In the genomic region with DNA sequence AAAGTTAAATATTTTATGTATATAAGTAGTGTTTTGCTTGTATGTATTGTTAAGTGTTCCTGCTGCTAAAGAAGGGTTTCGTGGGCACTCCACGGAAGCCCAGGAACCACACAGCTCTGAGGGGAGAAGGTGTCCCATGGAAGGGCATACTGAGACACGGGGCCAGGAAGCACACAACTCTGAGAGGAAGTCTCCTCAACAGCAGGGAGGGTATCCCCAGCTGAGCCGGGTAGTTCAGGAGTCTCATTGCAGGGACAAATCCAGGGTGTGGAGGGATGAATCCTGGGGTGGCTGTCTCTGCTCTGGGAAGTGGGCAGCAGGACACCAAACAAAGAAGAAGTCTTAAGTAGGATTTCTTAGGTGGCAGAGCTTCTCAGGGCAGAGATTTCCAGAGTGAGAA, we compare ENCODE assay signal across 8 mouse cellular contexts. TPM values are rescaled to one million over a fixed set of nuclear protein-coding genes. Genes with fewer than 3 reads are reported as not detected.
DNase-seq lines count a peak whose midpoint lies in the region; ATAC-seq and TF ChIP-seq lines count a peak whose summit lies in the region.

No protein-coding gene starts in this region.

- H3K4me1 ChIP-seq in brown adipose tissue, adult 24 weeks (ENCODE audit: control insufficient read depth, insufficient read depth, insufficient read length, low read length), result peaks cover 19% of the 10 kb centered on the region
- H3K4me1 ChIP-seq in hindbrain, embryonic 13.5 days (replicated peaks), result peaks cover 35% of the 10 kb centered on the region
- peaks cover 32% of the 10 kb centered on the region for H3K4me1 ChIP-seq in midbrain, embryonic 15.5 days

- H3K27me3 ChIP-seq in hindbrain, embryonic 13.5 days, result no peaks in the 10 kb centered on the region
- H3K27me3 ChIP-seq in midbrain, embryonic 15.5 days (replicated peaks), result no peaks in the 10 kb centered on the region

- H3K36me3 ChIP-seq in hindbrain, embryonic 13.5 days, result peaks cover 11% of the 10 kb centered on the region
- no peaks in the 10 kb centered on the region for H3K36me3 ChIP-seq in midbrain, embryonic 15.5 days (replicated peaks)

- TF ChIP-seq CTCF in left cerebral cortex, adult 2 months (IDR thresholded peaks at IDR 0.05), result no peak

- H3K9me3 ChIP-seq in hindbrain, embryonic 13.5 days, result no peaks in the 10 kb centered on the region
- no peaks in the 10 kb centered on the region for H3K9me3 ChIP-seq in midbrain, embryonic 15.5 days

- H3K27ac ChIP-seq in left cerebral cortex, adult 2 months, result peak overlapping the region; percentile 96; the same call in 1 of the 2 replicates
- peak overlapping the region; percentile 47 for H3K27ac ChIP-seq in brown adipose tissue, adult 24 weeks (replicated peaks; ENCODE audit: low read depth, low read length)
- H3K27ac ChIP-seq in hindbrain, embryonic 13.5 days, result no peak overlapping the region
- H3K27ac ChIP-seq in midbrain, embryonic 15.5 days, result no peak overlapping the region

- intact Hi-C loops in left cerebral cortex, adult 2 months (cut with DNase I), result loop anchor here (5.0 kb wide), 1 partner anchor 145 kb away; a partner anchor contains a TSS
- intact Hi-C loops in left cerebral cortex, postnatal 25 days (cut with DNase I), result loop anchor here (5.0 kb wide), 1 partner anchor 145 kb away; a partner anchor contains a TSS

- H3K9ac ChIP-seq in hindbrain, embryonic 13.5 days, result peak overlapping the region; percentile 91
- peak overlapping the region; percentile 89 for H3K9ac ChIP-seq in midbrain, embryonic 15.5 days

- no peak for DNase-seq in left cerebral cortex, adult 2 months (ENCODE audit: extremely low spot score in 1 of 2, low spot score in 2 of 2)
- no peak for DNase-seq in left cerebral cortex, postnatal 25 days (ENCODE audit: low spot score in 2 of 2)
- DNase-seq in B cell, adult 2 months, result no peak
- DNase-seq in frontal cortex, postnatal 25 days (ENCODE audit: low spot score in 2 of 2), result no peak

- ATAC-seq in hindbrain, embryonic 13.5 days (ENCODE audit: low FRiP score), result no peak
- ATAC-seq in midbrain, embryonic 15.5 days (replicated peaks), result no peak
- no peak for ATAC-seq in megakaryocyte progenitor cell, adult 5-6 weeks (replicated peaks; ENCODE audit: poor library complexity)

- WGBS in hindbrain, embryonic 13.5 days, result 28% methylated on average over 4 of the region's 4 CpGs
- 21% methylated on average over 4 of the region's 4 CpGs for WGBS in midbrain, embryonic 15.5 days

- peak overlapping the region; percentile 92 for H3K4me2 ChIP-seq in hindbrain, embryonic 13.5 days
- peak overlapping the region; percentile 88 for H3K4me2 ChIP-seq in midbrain, embryonic 15.5 days

- peak overlapping the region; percentile 82 for H3K4me3 ChIP-seq in left cerebral cortex, adult 2 months
- peak overlapping the region; percentile 89 for H3K4me3 ChIP-seq in brown adipose tissue, adult 24 weeks (ENCODE audit: insufficient read depth, low read depth, low read length)
- peak overlapping the region; percentile 90 for H3K4me3 ChIP-seq in hindbrain, embryonic 13.5 days
- H3K4me3 ChIP-seq in midbrain, embryonic 15.5 days, result peak overlapping the region; percentile 82

RNA-seq across cellular contexts. Expression of a gene that starts 0.9 kb away (rescaled TPM):
- 100 to 1,000 TPM; 294 to 305 TPM for total RNA-seq in left cerebral cortex, adult 2 months (2021)
- total RNA-seq in left cerebral cortex, postnatal 25 days (2021), result 100 to 1,000 TPM; 286 to 313 TPM
- 372 and 376 TPM in 2 replicates for polyA plus RNA-seq in brown adipose tissue, adult 24 weeks (2012; ENCODE audit: insufficient read depth, insufficient read length, missing spikeins)
- polyA plus RNA-seq in hindbrain, embryonic 13.5 days (2015; fragmentation: Nextera tagmentation; extraction: Ambion mirVana), result 666 and 685 TPM in 2 replicates
- 700 and 732 TPM in 2 replicates for polyA plus RNA-seq in midbrain, embryonic 15.5 days (2015; fragmentation: Nextera tagmentation; extraction: Ambion mirVana)
- 378 and 407 TPM in 2 replicates for total RNA-seq in megakaryocyte progenitor cell, adult 5-6 weeks (2015)
- total RNA-seq in megakaryocyte progenitor cell, adult 5-6 weeks (2017), result 230 and 257 TPM in 2 replicates

RNA-seq across cellular contexts. Expression of a gene that starts 38.8 kb away (rescaled TPM):
- 100 to 1,000 TPM; 313 to 317 TPM for total RNA-seq in left cerebral cortex, adult 2 months (2021)
- total RNA-seq in left cerebral cortex, postnatal 25 days (2021), result 100 to 1,000 TPM; 346 to 373 TPM
- 428 and 471 TPM in 2 replicates for polyA plus RNA-seq in brown adipose tissue, adult 24 weeks (2012; ENCODE audit: insufficient read depth, insufficient read length, missing spikeins)
- polyA plus RNA-seq in hindbrain, embryonic 13.5 days (2015; fragmentation: Nextera tagmentation; extraction: Ambion mirVana), result 415 and 421 TPM in 2 replicates
- 581 and 595 TPM in 2 replicates for polyA plus RNA-seq in midbrain, embryonic 15.5 days (2015; fragmentation: Nextera tagmentation; extraction: Ambion mirVana)
- 3.4 and 4.0 TPM in 2 replicates for total RNA-seq in megakaryocyte progenitor cell, adult 5-6 weeks (2015)
- 0.71 and 1.8 TPM in 2 replicates for total RNA-seq in megakaryocyte progenitor cell, adult 5-6 weeks (2017)

Comparison
In these comparisons a context has a peak if more than half of its experiments do, and no peak if none do; other contexts are left out.
1. H3K27ac ChIP-seq: peak in left cerebral cortex, adult 2 months (single experiment) and brown adipose tissue, adult 24 weeks (single experiment); none in hindbrain, embryonic 13.5 days (single experiment) and midbrain, embryonic 15.5 days (single experiment).
2. RNA of a gene that starts 38.8 kb away (total RNA-seq): 346 to 373 TPM in left cerebral cortex, postnatal 25 days and 313 to 317 TPM in left cerebral cortex, adult 2 months; 0.71 to 4.0 TPM in megakaryocyte progenitor cell, adult 5-6 weeks; every median in the first group is over 10 times any median in the second.
3. Peak in every context shown above with its lines, with median percentiles within 50 percentile points of each other: H3K4me3 ChIP-seq.